Mouse (Mus musculus) forebrain, embryonic 15.5 days (tissue): ENCODE data around the gene Usp22. TPM values are rescaled to one million over a fixed set of nuclear protein-coding genes. Genes with fewer than 3 reads are reported as not detected.

Experiments used
- ATAC-seq: fragments of 200-750 bp; cut with Nextera tagmentation; replicated peaks from 2 replicates; pipeline ENCODE4 v1.8.0; 2017; ENCODE audit warnings: mild to moderate bottlenecking, moderate TSS enrichment, moderate library complexity
- H3K27ac ChIP-seq: fragments of 300-500 bp; sonication (generic); replicated peaks from 2 replicates; pipeline ENCODE4 v1.5.1; 2015; ENCODE audit warnings: mild to moderate bottlenecking, inconsistent platforms
- H3K27me3 ChIP-seq: fragments of 300-500 bp; sonication (generic); 2 replicates; pipeline ENCODE4 v1.6.1; 2015; ENCODE audit warnings: inconsistent platforms
- H3K36me3 ChIP-seq: fragments of 300-500 bp; sonication (generic); 2 replicates; pipeline ENCODE4 v1.6.1; 2015; ENCODE audit warnings: mild to moderate bottlenecking, inconsistent platforms
- H3K4me1 ChIP-seq: fragments of 300-500 bp; sonication (generic); 2 replicates; pipeline ENCODE4 v1.6.1; 2015; ENCODE audit warnings: inconsistent platforms
- H3K4me2 ChIP-seq: fragments of 300-500 bp; sonication (generic); replicated peaks from 2 replicates; pipeline ENCODE4 v1.6.1; 2015; ENCODE audit warnings: mild to moderate bottlenecking, inconsistent platforms
- H3K4me3 ChIP-seq: fragments of 300-500 bp; sonication (generic); 2 replicates; pipeline ENCODE4 v1.5.1; 2015; ENCODE audit warnings: mild to moderate bottlenecking, inconsistent platforms
- H3K9ac ChIP-seq: fragments of 300-500 bp; sonication (generic); replicated peaks from 2 replicates; pipeline ENCODE4 v1.6.1; 2015; ENCODE audit warnings: mild to moderate bottlenecking, inconsistent platforms
- H3K9me3 ChIP-seq: fragments of 300-500 bp; sonication (generic); 2 replicates; pipeline ENCODE4 v1.6.1; 2016; ENCODE audit warnings: inconsistent platforms
- WGBS: fragments of 180-500 bp; shearing (Covaris S2); methylation state at CpG from one replicate; pipeline ENCODE4 v1.1.7; 2015; ENCODE audit warnings: mixed read lengths; 5-methylcytosine and 5-hydroxymethylcytosine counted together
- polyA plus RNA-seq: library from polyadenylated mRNA; unstranded; fragments of >200 nt; fragmentation: Nextera tagmentation; extraction: Ambion mirVana; gene quantifications from 2 replicates; pipeline ENCODE4 v1.2.1, GENCODE M21; 2015

Gene Usp22
- 419 and 436 TPM in 2 replicates for polyA plus RNA-seq

DNA sequence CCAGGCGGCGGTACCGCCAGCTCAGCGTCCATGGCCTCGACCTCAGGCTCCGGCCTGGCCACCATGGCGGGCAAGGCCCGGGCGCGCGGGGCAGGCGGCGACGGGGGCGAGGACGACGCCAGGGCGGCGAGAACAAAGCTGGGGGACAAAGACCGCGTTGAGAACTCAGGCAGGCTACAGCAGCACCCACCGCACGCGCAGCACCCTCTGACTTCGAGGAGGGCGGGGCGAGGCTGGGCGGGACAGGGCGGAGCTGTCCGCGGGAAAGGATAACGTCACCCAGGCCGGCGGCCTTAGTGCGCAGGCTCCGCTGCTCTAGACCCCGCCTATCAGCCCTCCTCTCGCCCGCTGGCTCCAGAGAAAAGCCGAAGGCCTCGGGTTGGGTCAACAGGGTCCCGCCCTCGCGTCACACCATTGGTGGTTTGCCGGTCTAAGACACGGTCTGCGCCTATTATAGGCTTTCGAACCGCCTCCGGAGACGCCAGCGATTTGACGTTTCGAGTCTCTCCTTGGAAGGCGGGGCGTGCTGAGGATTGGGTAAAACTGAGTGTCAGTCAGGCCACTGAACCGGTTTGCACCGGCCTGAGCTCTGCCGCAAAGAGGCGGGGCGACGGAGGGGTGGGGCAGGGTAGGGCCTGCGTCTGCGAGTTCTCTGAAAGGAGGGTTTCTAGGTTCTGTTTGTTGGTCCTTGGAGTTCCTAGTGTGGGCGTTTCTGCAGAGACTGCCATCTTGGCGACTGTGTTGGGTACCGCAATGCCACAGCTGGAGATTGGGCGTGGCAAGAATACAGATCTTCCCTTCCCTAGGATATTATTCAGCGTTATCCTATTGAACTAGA, at the start of gene Usp22:
Usp22 (minus strand) TSS at position 235 of the 838 bp plus-strand sequence.
- Histone ChIP-seq H3K4me1 (peaks cover 38% of the 10 kb centered on the region), H3K4me2 (peak within 1 kb of the TSS; percentile 56), H3K27ac (peak within 1 kb of the TSS; percentile 99), H3K9me3 (no peaks in the 10 kb centered on the region), H3K4me3 (peak within 1 kb of the TSS; percentile 98), H3K36me3 (no peaks in the 10 kb centered on the region), H3K9ac (peak within 1 kb of the TSS; percentile 100), H3K27me3 (no peaks in the 10 kb centered on the region)
- under 1% methylated on average over 64 of the region's 69 CpGs for WGBS
- peak; percentile 97 for ATAC-seq

DNA sequence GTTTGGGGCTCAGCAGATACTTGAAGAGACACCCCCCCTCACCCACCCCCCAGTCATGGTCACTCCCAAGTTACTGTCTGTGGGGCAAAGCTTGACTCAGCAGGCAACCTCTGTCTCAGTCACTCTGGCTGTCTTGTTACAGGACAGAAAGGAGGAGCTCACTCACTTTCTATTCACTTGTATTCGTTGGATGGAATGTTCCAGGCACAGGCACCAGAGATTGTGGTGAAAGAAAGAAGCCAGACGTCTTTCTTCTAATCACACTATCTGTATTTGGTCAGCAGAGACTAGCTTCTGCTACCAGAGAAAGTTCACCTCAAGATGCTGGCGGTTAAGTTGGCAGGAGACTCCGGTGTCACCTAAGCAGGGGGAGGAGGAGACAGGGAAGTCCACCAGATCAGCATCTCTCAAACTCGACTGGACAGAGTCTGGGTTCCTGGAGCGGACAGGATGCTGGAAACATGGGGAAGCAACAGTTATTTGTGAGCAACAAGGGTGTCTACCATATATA, 49.4 kb upstream of the Usp22 start:
- Histone ChIP-seq H3K36me3 (no peaks in the 10 kb centered on the region), H3K9ac (no peak overlapping the region), H3K27me3 (no peaks in the 10 kb centered on the region), H3K9me3 (no peaks in the 10 kb centered on the region), H3K27ac (no peak overlapping the region), H3K4me1 (peaks cover 6% of the 10 kb centered on the region), H3K4me3 (no peak overlapping the region), H3K4me2 (no peak overlapping the region)
- no peak for ATAC-seq
- WGBS, result 84% methylated on average over 6 of the region's 6 CpGs

DNA sequence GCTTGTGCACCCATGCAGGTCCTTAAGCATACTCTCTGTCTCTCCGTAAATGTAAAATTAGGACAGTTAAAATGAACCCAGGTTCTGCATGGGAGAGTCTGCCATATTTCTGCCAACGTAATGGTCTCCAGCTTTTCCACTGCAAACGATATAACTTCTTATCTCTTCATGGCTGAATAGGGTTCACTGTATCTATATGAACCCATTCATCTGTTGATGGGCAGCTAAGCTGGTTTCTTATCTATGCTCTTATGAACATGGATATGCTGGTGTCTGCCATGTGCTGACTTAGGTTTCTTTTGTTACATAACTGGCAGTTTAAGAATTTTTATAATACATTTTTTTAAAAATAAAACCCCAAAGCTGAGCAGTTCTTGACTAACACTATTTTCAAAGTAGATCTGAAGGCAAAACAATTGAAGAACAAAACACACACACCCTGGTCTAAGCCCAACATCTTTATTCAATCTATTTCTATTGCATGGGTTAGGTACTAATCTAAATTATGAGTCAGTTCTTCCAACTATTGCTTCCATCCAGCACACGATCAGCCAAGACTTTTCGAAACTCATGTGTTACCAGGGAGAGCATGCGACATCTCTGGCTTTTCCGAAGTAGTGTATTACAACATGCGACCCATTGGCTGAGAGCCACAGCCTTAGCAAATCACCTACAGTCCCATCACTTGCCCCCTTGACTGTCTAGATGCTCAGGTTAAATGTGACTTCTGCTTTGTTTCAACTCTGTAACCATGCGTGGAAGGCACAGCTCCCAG, 48.3 kb upstream of the Usp22 start:
- Histone ChIP-seq H3K9me3 (no peaks in the 10 kb centered on the region), H3K4me3 (no peak overlapping the region), H3K36me3 (no peaks in the 10 kb centered on the region), H3K9ac (no peak overlapping the region), H3K4me1 (peaks cover 6% of the 10 kb centered on the region), H3K4me2 (no peak overlapping the region), H3K27me3 (no peaks in the 10 kb centered on the region), H3K27ac (no peak overlapping the region)
- WGBS, result 86% methylated on average over 9 of the region's 9 CpGs
- no peak for ATAC-seq

DNA sequence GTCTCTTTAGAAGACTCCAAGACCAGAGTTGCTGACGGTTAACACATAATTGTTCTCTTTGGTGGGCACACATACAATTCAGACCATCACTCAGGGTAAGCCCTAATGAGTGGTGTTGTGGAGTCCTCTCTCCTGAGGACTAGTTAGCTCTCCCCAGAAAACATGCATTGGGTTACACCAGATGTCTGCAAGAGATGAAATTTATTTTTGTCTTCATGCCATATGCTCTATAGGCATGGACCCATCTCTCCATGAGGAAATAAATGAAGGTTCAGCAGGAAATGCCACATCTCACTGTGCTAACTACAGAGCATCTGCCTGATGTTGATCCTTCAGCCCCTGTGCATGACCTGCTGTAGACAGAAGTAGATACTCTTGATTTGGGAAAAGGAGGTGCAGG, 47.2 kb upstream of the Usp22 start:
- no peak overlapping the region for H3K4me2 ChIP-seq
- H3K36me3 ChIP-seq, result no peaks in the 10 kb centered on the region
- no peak overlapping the region for H3K27ac ChIP-seq
- no peaks in the 10 kb centered on the region for H3K27me3 ChIP-seq
- 72% methylated on average over 1 of the region's 1 CpGs for WGBS
- no peak overlapping the region for H3K4me3 ChIP-seq
- H3K4me1 ChIP-seq, result peaks cover 6% of the 10 kb centered on the region
- no peak for ATAC-seq
- no peak overlapping the region for H3K9ac ChIP-seq
- no peaks in the 10 kb centered on the region for H3K9me3 ChIP-seq

DNA sequence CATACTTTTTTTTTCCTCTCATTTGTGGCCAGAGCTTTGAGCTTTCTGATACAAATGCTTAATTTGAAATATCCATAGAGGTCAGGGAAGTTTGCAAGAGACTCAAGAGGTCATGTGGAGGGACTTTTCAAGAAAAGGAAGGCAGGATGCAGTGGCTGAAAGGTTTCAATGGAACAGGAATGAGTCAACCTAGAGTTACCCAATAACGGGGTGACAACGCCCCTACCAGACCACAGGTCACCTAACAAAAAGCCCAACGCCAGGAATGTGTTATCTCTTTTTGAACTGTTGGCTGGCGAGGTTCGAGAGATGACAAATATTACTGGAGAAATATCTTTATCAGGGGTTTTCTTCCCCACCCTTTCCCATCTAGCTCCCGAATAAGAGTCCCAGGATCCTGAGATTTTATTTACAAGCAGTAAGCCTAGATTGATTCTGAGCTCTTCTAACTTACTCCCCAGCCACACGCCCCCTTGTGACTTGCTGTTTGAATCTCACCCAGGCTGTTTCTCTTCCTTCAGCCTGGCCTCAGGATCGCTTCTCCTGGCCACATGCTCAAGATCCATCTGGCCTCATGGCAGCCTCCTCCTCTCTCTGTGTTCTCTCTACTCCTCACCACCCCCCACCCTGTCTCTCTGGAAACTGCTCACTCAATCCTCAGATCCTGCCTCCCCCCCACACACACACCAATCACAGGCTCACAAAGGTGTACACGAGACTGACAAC, 45.5 kb upstream of the Usp22 start:
- 75% methylated on average over 9 of the region's 9 CpGs for WGBS
- no peak for ATAC-seq

DNA sequence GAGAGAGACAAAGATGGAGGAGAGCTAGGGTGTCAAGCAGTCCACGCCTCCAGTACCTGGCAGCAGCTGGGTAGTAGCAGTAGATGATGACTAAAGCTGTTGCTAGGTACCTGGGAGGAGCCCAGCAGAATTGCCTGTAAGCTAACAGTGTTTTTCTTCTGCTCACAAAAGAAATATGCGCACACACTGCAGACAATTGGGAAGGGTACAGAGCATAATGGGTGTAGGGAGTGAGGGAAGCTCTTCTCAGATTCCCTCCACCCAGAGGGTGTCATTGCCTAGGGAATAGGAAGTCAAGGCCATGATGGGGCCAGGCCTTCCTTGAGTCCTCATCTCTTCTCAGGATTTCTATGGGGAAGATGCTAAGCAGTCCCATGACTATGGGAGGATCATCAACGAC, 41.1 kb upstream of the Usp22 start:
- Histone ChIP-seq H3K27ac (no peak overlapping the region), H3K4me1 (no peaks in the 10 kb centered on the region), H3K4me2 (no peak overlapping the region), H3K36me3 (no peaks in the 10 kb centered on the region), H3K4me3 (no peak overlapping the region), H3K27me3 (no peaks in the 10 kb centered on the region), H3K9ac (no peak overlapping the region), H3K9me3 (no peaks in the 10 kb centered on the region)
- WGBS, result 92% methylated on average over 3 of the region's 3 CpGs
- ATAC-seq, result no peak

More for the DNA sequence above, 45.5 kb upstream of the Usp22 start:
- Histone ChIP-seq H3K4me2 (no peak overlapping the region), H3K36me3 (no peaks in the 10 kb centered on the region), H3K27ac (no peak overlapping the region), H3K9ac (no peak overlapping the region), H3K4me1 (no peaks in the 10 kb centered on the region), H3K4me3 (no peak overlapping the region), H3K9me3 (no peaks in the 10 kb centered on the region), H3K27me3 (no peaks in the 10 kb centered on the region)

DNA sequence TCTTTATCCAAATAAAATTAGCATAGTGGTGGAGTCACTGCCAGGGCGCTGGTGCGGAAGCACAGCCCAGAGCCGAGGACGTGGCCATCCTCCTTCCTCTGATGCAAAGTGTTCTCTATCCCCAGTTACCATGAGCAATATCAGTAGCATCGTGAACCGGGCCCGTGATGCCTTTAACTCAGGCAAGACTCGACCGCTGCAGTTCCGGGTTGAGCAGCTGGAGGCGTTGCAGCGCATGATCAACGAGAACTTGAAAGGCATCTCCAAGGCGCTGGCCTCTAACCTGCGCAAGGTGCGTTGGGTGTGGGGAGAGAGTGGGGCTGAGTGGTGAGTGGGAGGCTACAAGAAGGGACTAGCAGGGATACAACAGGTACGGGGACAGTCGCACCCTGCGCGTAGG, 37.2 kb upstream of the Usp22 start:
- H3K4me3 ChIP-seq, result no peak overlapping the region
- no peaks in the 10 kb centered on the region for H3K9me3 ChIP-seq
- ATAC-seq, result no peak
- H3K4me1 ChIP-seq, result no peaks in the 10 kb centered on the region
- no peaks in the 10 kb centered on the region for H3K36me3 ChIP-seq
- H3K27ac ChIP-seq, result no peak overlapping the region
- H3K9ac ChIP-seq, result no peak overlapping the region
- WGBS, result 33% methylated on average over 20 of the region's 20 CpGs
- H3K4me2 ChIP-seq, result no peak overlapping the region
- no peaks in the 10 kb centered on the region for H3K27me3 ChIP-seq

DNA sequence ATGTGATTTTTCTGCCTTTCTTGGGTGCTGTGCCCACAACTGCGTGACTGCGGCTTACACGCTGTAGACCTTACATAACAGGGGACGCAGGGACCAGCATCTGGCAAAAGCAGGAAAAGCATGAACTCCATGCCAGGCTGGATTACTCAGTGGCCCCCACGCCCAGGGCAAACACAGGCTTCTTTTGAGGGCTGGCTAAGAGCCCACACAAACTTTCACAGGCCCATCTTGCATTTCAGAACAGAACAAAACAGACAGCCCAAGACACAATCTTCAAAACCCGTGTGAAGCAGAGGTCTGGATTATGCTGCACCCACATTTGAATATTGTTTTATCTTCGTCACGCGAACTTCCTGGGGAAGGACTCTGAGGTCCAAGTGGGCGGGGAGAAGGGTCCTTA, 33.5 kb upstream of the Usp22 start:
- no peak for ATAC-seq
- no peaks in the 10 kb centered on the region for H3K9me3 ChIP-seq
- H3K27me3 ChIP-seq, result no peaks in the 10 kb centered on the region
- H3K27ac ChIP-seq, result no peak overlapping the region
- no peaks in the 10 kb centered on the region for H3K4me1 ChIP-seq
- no peaks in the 10 kb centered on the region for H3K36me3 ChIP-seq
- H3K9ac ChIP-seq, result no peak overlapping the region
- H3K4me2 ChIP-seq, result no peak overlapping the region
- no peak overlapping the region for H3K4me3 ChIP-seq
- WGBS, result 79% methylated on average over 10 of the region's 10 CpGs

DNA sequence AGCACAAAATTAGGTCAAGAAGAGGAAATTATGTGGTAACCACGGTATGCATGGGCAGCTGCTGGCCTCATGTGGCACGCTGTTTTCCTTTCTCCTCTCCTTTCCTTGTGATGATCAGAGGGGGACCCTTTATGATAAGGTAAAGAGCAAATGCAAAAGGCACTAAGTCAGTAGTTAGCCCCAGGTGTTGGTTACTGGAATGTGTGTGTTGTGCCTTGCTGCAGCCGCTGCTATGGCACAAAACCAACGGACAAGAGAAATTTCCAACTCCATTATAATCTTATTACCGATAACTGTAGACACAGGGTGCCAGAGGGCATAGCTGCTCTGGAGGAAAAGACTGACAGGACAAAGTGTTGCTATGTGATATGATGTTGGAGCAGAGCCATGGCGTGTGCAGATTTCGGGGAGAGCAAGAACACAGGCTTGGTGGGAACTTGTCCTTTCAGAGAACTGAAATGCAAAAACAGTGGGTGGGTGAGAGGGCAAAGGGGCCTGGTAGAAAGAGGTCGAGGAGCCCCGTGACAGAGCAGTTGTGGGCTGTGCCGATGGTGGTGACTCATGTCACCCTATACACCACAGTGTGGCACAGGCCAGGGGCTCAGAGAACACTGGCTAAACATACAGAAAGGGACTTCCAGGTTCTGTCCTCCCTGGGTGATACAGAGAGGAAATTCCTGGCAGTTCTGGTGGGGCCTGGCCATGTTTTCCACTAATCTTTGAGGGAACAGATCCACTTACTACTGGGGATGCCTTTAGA, 32.8 kb upstream of the Usp22 start, which contains the start of gene Aldh3a1:
Aldh3a1 (plus strand) TSS at position 51 of the 760 bp plus-strand sequence.
- H3K36me3 ChIP-seq, result no peaks in the 10 kb centered on the region
- no peaks in the 10 kb centered on the region for H3K9me3 ChIP-seq
- WGBS, result 77% methylated on average over 10 of the region's 10 CpGs
- H3K4me2 ChIP-seq, result no peak within 1 kb of the TSS
- H3K4me3 ChIP-seq, result no peak within 1 kb of the TSS
- no peak for ATAC-seq
- H3K9ac ChIP-seq, result no peak within 1 kb of the TSS
- no peaks in the 10 kb centered on the region for H3K4me1 ChIP-seq
- no peaks in the 10 kb centered on the region for H3K27me3 ChIP-seq
- H3K27ac ChIP-seq, result no peak within 1 kb of the TSS

DNA sequence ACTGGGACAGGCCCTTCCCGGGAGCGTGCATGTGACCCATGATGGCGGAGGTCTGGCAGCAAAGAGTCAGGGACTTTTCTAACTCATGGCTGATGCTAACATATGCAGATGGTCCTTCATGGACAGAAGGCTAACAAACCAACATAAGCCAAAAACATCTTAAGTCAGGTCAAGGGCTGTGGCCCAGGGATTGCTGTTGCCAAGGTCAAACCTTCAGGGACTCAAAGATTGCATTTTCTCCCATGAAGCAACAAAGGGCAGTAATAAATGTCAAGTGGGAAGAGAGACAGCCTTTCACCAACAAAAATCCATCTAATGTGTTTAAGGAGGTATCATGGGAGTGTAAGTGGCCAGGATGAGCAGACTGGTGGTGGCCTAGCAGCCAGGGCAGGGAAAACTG, 31.3 kb upstream of the Usp22 start:
- Histone ChIP-seq H3K4me2 (no peak overlapping the region), H3K36me3 (no peaks in the 10 kb centered on the region), H3K4me1 (no peaks in the 10 kb centered on the region), H3K9ac (no peak overlapping the region), H3K9me3 (no peaks in the 10 kb centered on the region), H3K27ac (no peak overlapping the region), H3K4me3 (no peak overlapping the region), H3K27me3 (no peaks in the 10 kb centered on the region)
- WGBS, result 99% methylated on average over 3 of the region's 3 CpGs
- ATAC-seq, result no peak

DNA sequence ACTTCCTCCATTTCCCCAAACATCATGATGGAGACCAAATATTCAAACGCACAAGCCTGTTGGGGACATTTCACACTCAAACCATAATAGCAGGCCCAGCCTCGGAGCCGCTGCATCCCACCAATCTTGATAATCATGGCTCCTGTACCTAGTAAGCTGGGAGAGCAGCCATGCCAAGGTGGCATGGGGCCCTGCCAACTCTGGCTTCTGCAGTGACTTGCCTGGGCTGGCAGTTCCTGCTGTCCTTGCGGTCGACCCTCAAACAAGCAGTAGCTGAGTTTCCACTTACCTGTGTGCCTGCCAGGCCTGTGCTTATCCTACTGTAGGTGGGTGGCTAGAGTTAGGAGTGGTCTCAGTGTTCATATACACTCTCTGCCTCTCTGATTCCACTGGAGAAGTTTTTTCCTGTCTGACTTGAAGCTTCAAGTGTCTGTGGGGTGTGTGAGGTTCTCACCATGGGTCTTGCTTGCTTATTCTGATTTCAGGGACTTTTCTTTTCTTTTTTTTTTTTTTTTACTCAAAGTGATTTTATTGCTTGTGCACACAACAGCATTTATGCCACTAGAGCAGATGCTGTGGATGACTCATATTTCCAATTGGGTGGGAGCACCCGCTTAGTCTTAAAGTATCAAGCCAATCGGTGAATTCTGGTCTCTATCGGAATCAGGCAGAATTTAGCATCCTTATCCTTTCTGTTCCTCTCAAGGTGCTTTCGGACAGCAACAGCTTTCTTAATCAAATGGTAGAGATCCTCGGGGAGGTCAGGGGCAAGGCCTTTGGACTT, 30.5 kb upstream of the Usp22 start:
- no peak for ATAC-seq
- H3K36me3 ChIP-seq, result no peaks in the 10 kb centered on the region
- no peak overlapping the region for H3K4me2 ChIP-seq
- no peak overlapping the region for H3K4me3 ChIP-seq
- no peaks in the 10 kb centered on the region for H3K4me1 ChIP-seq
- no peaks in the 10 kb centered on the region for H3K27me3 ChIP-seq
- no peaks in the 10 kb centered on the region for H3K9me3 ChIP-seq
- no peak overlapping the region for H3K9ac ChIP-seq
- 95% methylated on average over 10 of the region's 10 CpGs for WGBS
- no peak overlapping the region for H3K27ac ChIP-seq
